17 mouse cellular contexts compared by ENCODE assay signal in genomic region chr7:142381175-142381574, GRCm38 (mm10). TPM values are rescaled to one million over a fixed set of nuclear protein-coding genes. Genes with fewer than 3 reads are reported as not detected.
DNase-seq lines count a peak whose midpoint lies in the region; ATAC-seq lines count a peak whose summit lies in the region.
"Had no signal": no experiment of that assay in that cellular context is flagged by ENCODE, and none has a peak within 500 bp of the region (broad histone marks: within the 10 kb centered on the region; RNA-seq: fewer than 3 reads in every experiment).

No protein-coding gene starts in this region.

- peaks cover 99% of the 10 kb centered on the region for H3K36me3 ChIP-seq in liver, embryonic 12.5 days

- no peak for ATAC-seq in liver, embryonic 12.5 days
- ATAC-seq in erythroblast, adult 5-6 weeks (replicated peaks; ENCODE audit: low FRiP score, poor library complexity, severe bottlenecking): no peak
- ATAC-seq: midbrain, embryonic 13.5 days had no signal

- H3K27me3 ChIP-seq in liver, embryonic 12.5 days (replicated peaks): no peaks in the 10 kb centered on the region
- H3K27me3 ChIP-seq: hindbrain, embryonic 13.5 days; midbrain, embryonic 13.5 days had no signal

- DNase-seq in 416B (ENCODE audit: low read depth): peak; percentile 89
- DNase-seq in CD4-positive helper T cell, adult 2 months (ENCODE audit: low read depth, low spot score): peak; percentile 74
- peak; percentile 60 to 74 for DNase-seq in natural killer cell, adult 2 months (ENCODE audit: low spot score in 2 of 2)
- no peak for DNase-seq in Muller cell, postnatal 12 days (ENCODE audit: inconsistent ontology term)
- DNase-seq in layer of hippocampus, adult 9-10 months (ENCODE audit: low spot score): no peak
- DNase-seq: gastrocnemius, postnatal 25 days; lung, adult 18-20 months; right cerebral cortex, postnatal 25 days had no signal

- peaks cover 98% of the 10 kb centered on the region for H3K4me1 ChIP-seq in liver, embryonic 12.5 days

- 27% methylated on average over 4 of the region's 4 CpGs for WGBS in liver, embryonic 12.5 days (ENCODE audit: insufficient replicate concordance)

- 0 out of 2 replicates have a peak overlapping the region, but pooled peaks have one; percentile 11 for H3K4me2 ChIP-seq in liver, embryonic 12.5 days
- H3K4me2 ChIP-seq: hindbrain, embryonic 13.5 days; midbrain, embryonic 13.5 days had no signal

- H3K9ac ChIP-seq in liver, embryonic 12.5 days: no peak overlapping the region
- H3K9ac ChIP-seq: hindbrain, embryonic 13.5 days; midbrain, embryonic 13.5 days had no signal

- H3K9me3 ChIP-seq in liver, embryonic 12.5 days (replicated peaks): no peaks in the 10 kb centered on the region
- H3K9me3 ChIP-seq: hindbrain, embryonic 13.5 days; midbrain, embryonic 13.5 days had no signal

- H3K27ac ChIP-seq in liver, embryonic 12.5 days: peak overlapping the region; percentile 84
- H3K27ac ChIP-seq: hindbrain, embryonic 13.5 days; kidney, postnatal 0 days; left cerebral cortex, adult 2 months; midbrain, embryonic 13.5 days had no signal

- no peak overlapping the region for H3K4me3 ChIP-seq in liver, embryonic 12.5 days
- H3K4me3 ChIP-seq: hindbrain, embryonic 13.5 days; left cerebral cortex, adult 2 months; midbrain, embryonic 13.5 days had no signal

RNA-seq across cellular contexts. Expression of gene Gm49369, which starts 1.3 kb away (rescaled TPM):
- polyA plus RNA-seq in liver, embryonic 12.5 days (2016; fragmentation: Nextera tagmentation; extraction: Ambion mirVana): 1.4 TPM in 1 of 2 replicates, not detected in the other
- total RNA-seq in erythroblast, adult 5-6 weeks (2015; ENCODE audit: low replicate concordance): not detected in 2 replicates
- 121 and 215 TPM in 2 replicates for total RNA-seq in erythroblast, adult 5-6 weeks (2017; ENCODE audit: low replicate concordance)
- polyA plus RNA-seq: forebrain, embryonic 11.5 days; kidney, postnatal 0 days; midbrain, embryonic 13.5 days had no signal

RNA-seq across cellular contexts. Expression of gene Ctsd, which starts 6.7 kb away (rescaled TPM):
- polyA plus RNA-seq in liver, embryonic 12.5 days (2016; fragmentation: Nextera tagmentation; extraction: Ambion mirVana): 289 and 295 TPM in 2 replicates
- 138 and 155 TPM in 2 replicates for total RNA-seq in erythroblast, adult 5-6 weeks (2015; ENCODE audit: low replicate concordance)
- total RNA-seq in erythroblast, adult 5-6 weeks (2017; ENCODE audit: low replicate concordance): 126 and 150 TPM in 2 replicates

RNA-seq across cellular contexts. Expression of gene Ifitm10, which starts 7.6 kb away (rescaled TPM):
- polyA plus RNA-seq in liver, embryonic 12.5 days (2016; fragmentation: Nextera tagmentation; extraction: Ambion mirVana): 1.5 and 2.5 TPM in 2 replicates
- total RNA-seq in erythroblast, adult 5-6 weeks (2015; ENCODE audit: low replicate concordance): 1.0 and 1.2 TPM in 2 replicates
- 0.42 TPM in 1 of 2 replicates, not detected in the other for total RNA-seq in erythroblast, adult 5-6 weeks (2017; ENCODE audit: low replicate concordance)

RNA-seq across cellular contexts. Expression of gene Syt8, which starts 53.5 kb away (rescaled TPM):
- not detected in 2 replicates for polyA plus RNA-seq in liver, embryonic 12.5 days (2016; fragmentation: Nextera tagmentation; extraction: Ambion mirVana)
- total RNA-seq in erythroblast, adult 5-6 weeks (2015; ENCODE audit: low replicate concordance): not detected in 2 replicates
- total RNA-seq in erythroblast, adult 5-6 weeks (2017; ENCODE audit: low replicate concordance): not detected in 2 replicates
- total RNA-seq: adrenal gland, adult 18-20 months; gastrocnemius, postnatal 25 days; left cerebral cortex, adult 2 months had no signal
- polyA plus RNA-seq: forebrain, embryonic 11.5 days; hindbrain, embryonic 13.5 days; midbrain, embryonic 13.5 days; neural tube, embryonic 14.5 days had no signal

Comparison
In these comparisons a context has a peak if more than half of its experiments do, and no peak if none do; other contexts are left out.
1. DNase-seq: peak in 416B (single experiment), CD4-positive helper T cell, adult 2 months (single experiment) and natural killer cell, adult 2 months (2 of 2); none in Muller cell, postnatal 12 days (single experiment) and layer of hippocampus, adult 9-10 months (single experiment).